Mouse (Mus musculus) midbrain, embryonic 13.5 days (tissue): ENCODE measurements around the gene Tex12. TPM values are rescaled to one million over a fixed set of nuclear protein-coding genes. Genes with fewer than 3 reads are reported as not detected.

Source experiments
- ATAC-seq: fragments of 200-750 bp; cut with Nextera tagmentation; 2 replicates; pipeline ENCODE4 v1.8.0; 2017; ENCODE audit warnings: mild to moderate bottlenecking, moderate TSS enrichment, moderate library complexity
- H3K27ac ChIP-seq: fragments of 300-500 bp; sonication (generic); 2 replicates; pipeline ENCODE4 v1.5.1; 2015; ENCODE audit warnings: inconsistent platforms, mild to moderate bottlenecking, moderate library complexity
- H3K27me3 ChIP-seq: fragments of 300-500 bp; sonication (generic); 2 replicates; pipeline ENCODE4 v1.6.1; 2015; ENCODE audit warnings: mild to moderate bottlenecking, inconsistent platforms
- H3K36me3 ChIP-seq: fragments of 300-500 bp; sonication (generic); 2 replicates; pipeline ENCODE4 v1.6.1; 2015; ENCODE audit warnings: mild to moderate bottlenecking, inconsistent platforms
- H3K4me1 ChIP-seq: fragments of 300-500 bp; sonication (generic); replicated peaks from 2 replicates; pipeline ENCODE4 v1.6.1; 2015; ENCODE audit warnings: inconsistent platforms
- H3K4me2 ChIP-seq: fragments of 300-500 bp; sonication (generic); replicated peaks from 2 replicates; pipeline ENCODE4 v1.6.1; 2015; ENCODE audit warnings: moderate library complexity, mild to moderate bottlenecking, inconsistent platforms
- H3K4me3 ChIP-seq: fragments of 300-500 bp; sonication (generic); replicated peaks from 2 replicates; pipeline ENCODE4 v1.5.1; 2015; ENCODE audit warnings: mild to moderate bottlenecking, inconsistent platforms
- H3K9ac ChIP-seq: fragments of 300-500 bp; sonication (generic); replicated peaks from 2 replicates; pipeline ENCODE4 v1.6.1; 2015; ENCODE audit warnings: mild to moderate bottlenecking, inconsistent platforms
- H3K9me3 ChIP-seq: fragments of 300-500 bp; sonication (generic); 2 replicates; pipeline ENCODE4 v1.6.1; 2016; ENCODE audit warnings: mild to moderate bottlenecking, inconsistent platforms
- WGBS: fragments of 180-500 bp; shearing (Covaris S2); methylation state at CpG from one replicate; pipeline ENCODE4 v1.1.7; 2015; 5-methylcytosine and 5-hydroxymethylcytosine counted together
- polyA plus RNA-seq: library from polyadenylated mRNA; unstranded; fragments of >200 nt; fragmentation: Nextera tagmentation; extraction: Ambion mirVana; gene quantifications from 2 replicates; pipeline ENCODE4 v1.2.1, GENCODE M21; 2015

The Tex12 gene
- polyA plus RNA-seq = 0.32 and 0.50 TPM in 2 replicates

DNA sequence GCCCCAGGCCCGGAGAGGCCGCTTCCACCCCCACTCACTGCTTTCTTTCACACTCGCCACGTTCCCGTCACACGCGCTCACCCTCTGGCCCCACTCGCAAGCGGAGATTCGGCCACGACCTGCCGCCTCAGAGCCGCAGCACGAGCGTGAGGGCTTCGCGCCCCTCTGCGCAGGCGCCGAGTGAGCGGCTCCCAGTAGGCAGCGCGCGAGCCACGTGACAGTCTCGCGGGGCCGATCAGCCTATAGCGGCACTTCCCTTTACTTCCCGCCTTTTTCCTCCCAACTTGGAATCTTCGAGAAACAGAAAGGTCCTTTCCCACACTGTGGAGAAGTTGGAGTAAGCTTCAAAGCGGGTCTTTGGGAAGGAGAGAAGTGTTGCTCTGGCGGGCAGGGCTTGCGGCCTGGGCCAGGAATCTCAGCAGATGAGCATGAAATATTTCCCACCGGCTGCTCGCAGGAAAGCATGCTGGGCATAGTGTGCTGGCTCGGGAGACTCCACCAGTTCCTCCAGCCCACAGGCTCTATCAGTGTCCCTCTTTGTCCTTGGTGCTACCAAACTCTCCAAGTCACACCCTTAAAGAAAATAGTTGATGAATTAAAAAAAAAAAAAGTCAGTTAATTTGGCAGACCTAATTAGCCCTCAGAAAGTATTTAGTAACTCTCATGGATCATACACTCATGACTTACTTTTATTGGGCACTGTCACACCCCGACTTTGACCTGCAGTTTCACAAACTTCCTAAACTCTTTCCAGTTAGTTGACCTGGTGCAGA is at the start of gene Tex12:
TSS of gene Tex12 (minus strand) at position 181 of the 773 bp plus-strand sequence.
- Histone ChIP-seq H3K27me3 (no peaks in the 10 kb centered on the region), H3K9me3 (peaks cover 4% of the 10 kb centered on the region; the same call in 1 of the 2 replicates), H3K9ac (no peak within 1 kb of the TSS), H3K36me3 (peaks cover 5% of the 10 kb centered on the region; the same call in 1 of the 2 replicates), H3K27ac (no peak within 1 kb of the TSS), H3K4me2 (no peak within 1 kb of the TSS), H3K4me1 (no peaks in the 10 kb centered on the region), H3K4me3 (no peak within 1 kb of the TSS)
- no peak for ATAC-seq
- WGBS = 90% methylated on average over 38 of the region's 38 CpGs

DNA sequence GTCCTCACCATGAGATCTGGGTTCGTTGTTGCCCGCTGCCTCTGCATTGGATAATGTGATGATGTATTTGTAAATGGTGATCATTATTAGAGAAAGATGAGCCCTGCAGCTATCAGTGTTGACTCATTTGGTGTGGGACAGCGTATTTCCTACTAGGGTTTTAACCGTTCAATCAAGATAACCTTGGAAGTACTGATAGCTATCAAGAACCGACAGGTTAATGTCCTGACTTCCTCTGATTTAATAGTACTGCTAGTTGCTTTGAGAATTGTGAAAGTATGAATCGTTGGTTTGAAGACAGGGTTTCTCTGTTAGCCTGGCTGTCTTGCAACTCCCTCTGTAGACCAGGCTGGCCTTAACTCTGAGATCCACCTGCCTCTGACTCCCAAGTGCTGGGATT is 43.2 kb upstream of the Tex12 start:
- Histone ChIP-seq H3K27ac (peak overlapping the region; percentile 87), H3K4me1 (peaks cover 34% of the 10 kb centered on the region), H3K36me3 (peaks cover 40% of the 10 kb centered on the region), H3K4me3 (peak overlapping the region; percentile 91), H3K9me3 (no peaks in the 10 kb centered on the region), H3K4me2 (peak overlapping the region; percentile 97), H3K9ac (peak overlapping the region; percentile 92), H3K27me3 (no peaks in the 10 kb centered on the region)
- ATAC-seq = no peak
- WGBS = 5% methylated on average over 6 of the region's 6 CpGs

- peak overlapping the region; percentile 91 for H3K4me3 ChIP-seq
- H3K4me2 ChIP-seq = peak overlapping the region; percentile 97
- H3K9ac ChIP-seq = peak overlapping the region; percentile 92
- WGBS = under 1% methylated on average over 24 of the region's 24 CpGs
- H3K36me3 ChIP-seq = peaks cover 41% of the 10 kb centered on the region
- no peaks in the 10 kb centered on the region for H3K27me3 ChIP-seq
- peaks cover 34% of the 10 kb centered on the region for H3K4me1 ChIP-seq
- no peaks in the 10 kb centered on the region for H3K9me3 ChIP-seq
- ATAC-seq = peak; percentile 94
- peak overlapping the region; percentile 87 for H3K27ac ChIP-seq
Observed at GRCm38 (mm10) chr9:50603998-50604324, 42.8 kb upstream of the Tex12 start.

GRCm38 (mm10) chr9:50603189-50603997 is 42.3 kb upstream of the Tex12 start, which contains the start of the genes Sdhd and Timm8b:
Sdhd (minus strand) TSS chr9:50603812.
Timm8b (plus strand) TSS chr9:50603910.
- peak within 1 kb of the TSS; percentile 91 for H3K4me3 ChIP-seq
- peaks cover 34% of the 10 kb centered on the region for H3K4me1 ChIP-seq
- peak within 1 kb of the TSS; percentile 92 for H3K9ac ChIP-seq
- peaks cover 44% of the 10 kb centered on the region for H3K36me3 ChIP-seq
- 1% methylated on average over 48 of the region's 48 CpGs for WGBS
- H3K9me3 ChIP-seq = no peaks in the 10 kb centered on the region
- peak; percentile 98 for ATAC-seq
- no peaks in the 10 kb centered on the region for H3K27me3 ChIP-seq
- peak within 1 kb of the TSS; percentile 87 for H3K27ac ChIP-seq
- H3K4me2 ChIP-seq = peak within 1 kb of the TSS; percentile 97

DNA sequence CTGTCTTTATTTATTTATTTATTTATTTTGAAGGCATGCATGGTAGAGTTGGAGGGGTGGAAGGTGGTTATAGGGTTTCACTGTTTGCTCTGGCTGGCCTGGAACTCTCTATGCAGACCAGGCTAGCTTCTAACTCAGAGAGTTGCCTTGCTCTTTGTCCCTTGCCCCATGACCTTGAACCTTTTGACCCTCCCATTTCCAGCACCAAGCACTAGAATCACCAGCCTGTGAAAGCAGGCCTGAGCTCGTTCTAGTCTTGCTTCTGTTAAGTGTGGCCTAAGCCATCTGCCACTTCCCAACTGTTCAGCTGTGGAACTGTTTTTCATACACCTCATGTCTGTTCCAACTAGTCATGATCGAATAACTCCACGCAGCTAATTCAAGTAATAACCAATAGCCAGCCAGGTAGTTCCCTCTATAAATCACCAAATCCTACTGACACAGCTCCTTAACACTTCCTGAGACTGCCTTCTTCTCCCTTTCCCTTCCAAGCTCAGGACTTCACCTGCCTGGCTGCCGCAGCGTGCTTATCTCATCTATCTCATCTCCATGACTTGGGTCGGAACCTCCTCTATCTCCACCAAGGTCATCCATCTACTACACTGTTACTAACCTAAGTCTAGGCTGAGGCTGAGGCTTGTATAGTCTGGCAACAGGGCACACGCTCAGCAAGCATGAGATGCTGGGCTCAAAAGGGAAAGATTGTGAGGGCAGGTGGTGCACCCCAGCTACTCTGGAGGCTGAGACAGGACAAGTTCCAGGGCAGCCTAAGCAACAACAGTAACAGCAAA is 41.1 kb upstream of the Tex12 start:
- no peaks in the 10 kb centered on the region for H3K27me3 ChIP-seq
- H3K9ac ChIP-seq = peak overlapping the region; percentile 92; the same call in 1 of the 2 replicates
- WGBS = 89% methylated on average over 7 of the region's 7 CpGs
- no peaks in the 10 kb centered on the region for H3K9me3 ChIP-seq
- H3K4me2 ChIP-seq = peak overlapping the region; percentile 97
- H3K27ac ChIP-seq = no peak overlapping the region
- peak overlapping the region; percentile 91 for H3K4me3 ChIP-seq
- peaks cover 34% of the 10 kb centered on the region for H3K4me1 ChIP-seq
- ATAC-seq = no peak
- peaks cover 44% of the 10 kb centered on the region for H3K36me3 ChIP-seq

GRCm38 (mm10) chr9:50601536-50601935 is 40.4 kb upstream of the Tex12 start:
- no peak overlapping the region for H3K4me3 ChIP-seq
- 87% methylated on average over 6 of the region's 6 CpGs for WGBS
- H3K4me2 ChIP-seq = no peak overlapping the region; the same call in 1 of the 2 replicates
- no peaks in the 10 kb centered on the region for H3K9me3 ChIP-seq
- H3K36me3 ChIP-seq = peaks cover 46% of the 10 kb centered on the region
- no peak overlapping the region for H3K27ac ChIP-seq
- H3K9ac ChIP-seq = no peak overlapping the region
- no peaks in the 10 kb centered on the region for H3K27me3 ChIP-seq
- no peak for ATAC-seq
- H3K4me1 ChIP-seq = peaks cover 34% of the 10 kb centered on the region

GRCm38 (mm10) chr9:50596973-50597372 is 35.8 kb upstream of the Tex12 start:
- Histone ChIP-seq H3K4me2 (no peak overlapping the region), H3K9ac (no peak overlapping the region), H3K4me3 (no peak overlapping the region), H3K9me3 (no peaks in the 10 kb centered on the region), H3K27ac (no peak overlapping the region), H3K4me1 (peaks cover 6% of the 10 kb centered on the region), H3K27me3 (no peaks in the 10 kb centered on the region), H3K36me3 (peaks cover 56% of the 10 kb centered on the region)
- 95% methylated on average over 8 of the region's 8 CpGs for WGBS
- no peak for ATAC-seq

DNA sequence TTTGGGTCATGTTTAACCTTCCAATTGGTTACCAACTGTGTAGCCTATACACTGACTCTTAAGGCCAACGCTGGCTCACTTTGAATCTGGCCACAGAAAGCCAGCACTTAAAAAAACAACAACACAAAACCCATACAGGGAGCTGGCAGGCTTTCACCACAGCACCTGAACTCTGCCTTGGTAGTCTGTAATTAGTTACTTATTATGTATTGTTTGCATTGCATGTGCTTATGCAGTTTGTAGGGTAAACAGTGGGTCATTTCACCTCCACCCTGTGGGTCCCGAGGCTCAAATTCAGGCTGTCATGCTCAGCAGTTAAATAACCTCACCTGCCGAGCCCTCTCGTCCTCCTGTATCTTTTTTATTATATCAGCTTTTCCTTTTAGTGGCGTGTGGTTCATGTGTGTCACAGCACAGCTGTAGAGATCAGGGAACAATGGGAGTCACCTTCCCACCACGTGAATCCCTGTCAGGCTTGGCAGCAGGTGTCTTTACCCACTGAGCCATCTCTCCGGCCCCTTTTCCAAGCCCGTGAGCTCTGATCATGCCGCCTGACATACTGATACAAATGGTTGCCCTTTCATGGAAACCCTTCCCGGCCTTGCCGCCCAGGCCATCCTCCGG is 33.8 kb upstream of the Tex12 start:
- Histone ChIP-seq H3K27me3 (no peaks in the 10 kb centered on the region), H3K9ac (no peak overlapping the region), H3K36me3 (peaks cover 49% of the 10 kb centered on the region), H3K4me3 (no peak overlapping the region), H3K4me2 (no peak overlapping the region), H3K27ac (no peak overlapping the region), H3K4me1 (no peaks in the 10 kb centered on the region), H3K9me3 (no peaks in the 10 kb centered on the region)
- 82% methylated on average over 12 of the region's 12 CpGs for WGBS
- no peak for ATAC-seq

DNA sequence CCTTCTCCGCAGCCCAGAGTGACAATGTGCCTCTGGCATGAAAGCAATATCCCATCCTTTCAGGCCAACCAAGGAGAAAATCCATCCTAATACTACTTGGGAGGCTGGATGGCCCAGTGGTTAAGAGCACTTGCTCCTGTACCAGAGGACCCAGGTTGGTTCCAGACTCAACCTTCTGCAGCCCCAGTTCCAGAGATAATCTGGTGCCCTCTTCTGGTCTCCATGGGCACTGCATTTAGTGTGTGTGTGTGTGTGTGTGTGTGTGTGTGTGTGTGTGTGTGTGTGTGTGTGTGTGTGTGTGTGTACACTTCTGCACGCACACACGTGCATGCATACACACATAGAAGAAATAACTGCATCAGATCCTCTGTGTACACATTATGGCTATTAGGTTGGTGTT is 32.4 kb upstream of the Tex12 start:
- H3K9ac ChIP-seq = no peak overlapping the region
- no peak for ATAC-seq
- H3K36me3 ChIP-seq = peaks cover 36% of the 10 kb centered on the region
- 86% methylated on average over 3 of the region's 3 CpGs for WGBS
- H3K27me3 ChIP-seq = no peaks in the 10 kb centered on the region
- no peak overlapping the region for H3K4me2 ChIP-seq
- no peak overlapping the region for H3K27ac ChIP-seq
- no peaks in the 10 kb centered on the region for H3K4me1 ChIP-seq
- no peaks in the 10 kb centered on the region for H3K9me3 ChIP-seq
- no peak overlapping the region for H3K4me3 ChIP-seq

GRCm38 (mm10) chr9:50592955-50593354 is 31.8 kb upstream of the Tex12 start:
- Histone ChIP-seq H3K4me2 (no peak overlapping the region), H3K4me3 (no peak overlapping the region), H3K4me1 (no peaks in the 10 kb centered on the region), H3K9ac (no peak overlapping the region), H3K27ac (no peak overlapping the region), H3K9me3 (no peaks in the 10 kb centered on the region), H3K36me3 (peaks cover 30% of the 10 kb centered on the region), H3K27me3 (no peaks in the 10 kb centered on the region)
- ATAC-seq = no peak
- WGBS = 91% methylated on average over 9 of the region's 9 CpGs

DNA sequence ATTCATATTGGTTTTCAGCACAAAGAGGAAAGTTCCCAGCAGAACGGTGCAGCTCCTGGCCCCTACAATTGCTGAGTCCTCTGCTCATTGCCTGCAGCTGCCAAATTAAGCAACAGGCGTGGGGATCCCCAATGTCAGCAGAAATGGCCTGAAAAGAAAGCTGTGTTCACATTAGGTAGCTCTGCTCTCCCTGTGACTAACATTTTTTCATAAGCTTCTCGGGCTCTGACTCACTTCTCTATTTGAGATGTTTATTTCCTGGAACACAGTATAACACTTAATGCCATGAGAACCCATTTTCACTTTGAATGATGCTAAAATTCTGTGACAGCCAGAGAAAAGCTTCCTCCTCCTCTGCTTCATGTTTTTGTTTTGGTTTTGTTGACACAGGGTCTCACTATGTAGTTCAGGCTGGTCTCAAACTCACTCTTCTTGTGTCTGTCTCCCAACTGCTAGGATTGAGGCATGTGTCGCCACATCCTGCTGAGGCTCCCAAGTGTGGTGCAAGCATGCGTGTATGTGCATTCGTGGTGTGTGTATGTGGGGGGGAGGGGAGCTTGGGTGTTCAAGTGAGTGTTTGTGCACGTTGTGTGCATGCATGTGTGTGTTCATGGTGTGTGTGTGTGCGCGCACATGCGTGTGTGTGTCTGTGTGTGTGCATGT is 29.9 kb upstream of the Tex12 start:
- no peaks in the 10 kb centered on the region for H3K4me1 ChIP-seq
- H3K36me3 ChIP-seq = peaks cover 12% of the 10 kb centered on the region
- no peaks in the 10 kb centered on the region for H3K9me3 ChIP-seq
- no peak overlapping the region for H3K27ac ChIP-seq
- ATAC-seq = no peak
- no peak overlapping the region for H3K4me2 ChIP-seq
- H3K4me3 ChIP-seq = no peak overlapping the region
- H3K27me3 ChIP-seq = no peaks in the 10 kb centered on the region
- H3K9ac ChIP-seq = no peak overlapping the region
- 83% methylated on average over 10 of the region's 10 CpGs for WGBS
